Mouse (Mus musculus): ENCODE results near the gene Hist1h4k.
"Not testable (repeated sequence)": the region's sequence is repeated elsewhere in the genome, so short reads cannot be mapped to it uniquely, and the experiment has no call there.

DNA sequence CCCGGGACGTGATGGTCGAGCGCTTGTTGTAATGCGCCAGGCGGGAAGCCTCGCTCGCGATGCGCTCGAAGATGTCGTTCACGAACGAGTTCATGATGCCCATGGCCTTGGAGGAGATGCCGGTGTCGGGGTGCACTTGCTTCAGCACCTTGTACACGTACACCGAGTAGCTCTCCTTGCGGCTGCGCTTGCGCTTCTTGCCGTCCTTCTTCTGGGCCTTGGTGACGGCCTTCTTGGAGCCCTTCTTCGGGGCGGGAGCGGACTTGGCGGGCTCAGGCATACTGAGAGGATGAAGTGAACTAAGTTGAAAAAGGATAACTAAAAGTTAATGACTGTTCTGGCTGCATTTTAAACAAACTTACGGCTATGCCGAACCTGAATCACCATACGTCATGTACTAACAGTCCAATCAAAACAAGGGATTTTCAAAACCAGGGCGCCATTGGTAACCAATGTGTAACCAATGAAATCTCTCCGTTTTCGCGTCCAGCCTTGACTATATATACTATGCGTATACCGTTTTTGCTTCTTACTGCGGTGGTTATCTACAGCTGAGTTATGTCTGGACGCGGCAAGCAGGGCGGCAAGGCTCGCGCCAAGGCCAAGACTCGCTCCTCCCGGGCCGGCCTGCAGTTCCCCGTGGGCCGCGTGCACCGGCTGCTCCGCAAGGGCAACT is 34.3 kb downstream of the Hist1h4k start, which contains the start of the genes Hist1h2bl and Hist1h2ai:
- peak; percentile 40; the same call in 1 of the 2 replicates for TF ChIP-seq POLR2A (IDR thresholded peaks at IDR 0.05; ENCODE audit: extremely low read depth, insufficient read depth, low read length)
- TF ChIP-seq CTCF (IDR thresholded peaks at IDR 0.05; ENCODE audit: low read depth, low read length), result not testable (repeated sequence)

Data from liver, adult 2 months (tissue).